Mouse (Mus musculus): ENCODE data around the gene Cplx2. TPM values are rescaled to one million over a fixed set of nuclear protein-coding genes. Genes with fewer than 3 reads are reported as not detected.

The Cplx2 gene
- polyA plus RNA-seq, 1 experiment, result 3.5 TPM

DNA sequence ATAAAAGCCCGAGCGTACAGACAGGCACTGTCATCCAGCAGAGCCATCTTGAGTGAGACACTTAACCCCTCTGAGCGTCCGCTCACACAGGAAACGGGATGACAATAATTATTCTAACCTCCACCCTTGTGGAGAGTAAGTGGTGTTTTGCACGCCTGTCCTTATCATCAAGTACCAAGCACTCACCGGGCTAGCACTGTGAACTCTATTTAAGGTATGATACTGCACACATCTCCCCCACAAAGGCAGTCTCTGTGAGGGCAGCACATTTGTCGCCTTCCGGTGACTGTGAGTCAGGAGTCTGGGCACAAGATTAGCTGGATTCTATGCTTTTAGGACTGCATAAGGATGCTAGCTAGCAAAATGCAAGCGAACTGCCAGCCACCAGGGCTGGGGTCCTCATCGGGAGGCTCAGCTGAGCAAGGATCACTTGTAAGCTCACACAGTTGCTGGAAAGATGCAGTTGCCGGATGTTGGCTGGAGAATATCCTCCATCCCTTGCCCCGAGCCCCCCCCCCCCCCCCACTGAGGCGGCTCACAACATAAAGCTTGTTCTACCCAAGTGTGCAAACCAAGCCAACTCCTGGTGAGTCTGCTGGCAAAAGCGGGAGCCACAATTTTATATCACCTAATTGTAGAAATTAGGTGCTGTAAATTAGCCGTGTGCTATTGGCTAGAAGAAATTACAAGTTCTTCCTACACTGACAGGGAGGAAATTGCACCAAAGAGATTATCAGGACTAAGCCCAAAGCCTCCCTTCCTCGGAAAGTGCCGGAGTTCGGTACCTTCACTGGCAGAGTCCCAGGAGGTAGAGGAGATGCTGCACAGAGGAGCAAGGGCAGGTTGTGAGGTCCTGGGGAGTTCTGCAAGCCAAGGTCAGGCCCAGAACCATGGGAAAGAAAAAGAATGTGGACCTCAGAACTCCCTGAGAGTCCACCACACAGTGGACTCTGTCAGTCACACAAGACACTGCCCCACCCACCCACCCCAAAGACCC lies 14.2 kb downstream of the Cplx2 start:
- DNase-seq (ENCODE audit: low read depth in 1 of 2, low spot score in 2 of 2), result no peak
- Histone ChIP-seq H3K4me3 (ENCODE audit: extremely low read depth, insufficient read depth, insufficient read length) (no peak overlapping the region), H3K27me3 (ENCODE audit: control insufficient read depth, insufficient read depth, low read length) (no peaks in the 10 kb centered on the region), H3K27ac (ENCODE audit: insufficient read depth, low read length) (no peak overlapping the region), H3K4me1 (ENCODE audit: control insufficient read depth, insufficient read depth, insufficient read length) (peaks cover 18% of the 10 kb centered on the region; the same call in 1 of the 2 replicates), H3K36me3 (ENCODE audit: control insufficient read depth, insufficient read depth, low read length) (no peaks in the 10 kb centered on the region)
- TF ChIP-seq CTCF (IDR thresholded peaks at IDR 0.05; ENCODE audit: extremely low read depth, insufficient read depth, insufficient read length, insufficient replicate concordance) (no peak), POLR2A (IDR thresholded peaks at IDR 0.05; ENCODE audit: low read depth, low read length) (no peak)
- 57% methylated on average over 19 of the region's 19 CpGs for WGBS

GRCm38 (mm10) chr13:54389971-54390564 lies 18.9 kb downstream of the Cplx2 start:
- no peaks in the 10 kb centered on the region for H3K27me3 ChIP-seq (ENCODE audit: control insufficient read depth, insufficient read depth, low read length)
- TF ChIP-seq CTCF (IDR thresholded peaks at IDR 0.05; ENCODE audit: extremely low read depth, insufficient read depth, insufficient read length, insufficient replicate concordance) (no peak), POLR2A (IDR thresholded peaks at IDR 0.05; ENCODE audit: low read depth, low read length) (no peak)
- no peaks in the 10 kb centered on the region for H3K36me3 ChIP-seq (ENCODE audit: control insufficient read depth, insufficient read depth, low read length)
- DNase-seq (ENCODE audit: low read depth in 1 of 2, low spot score in 2 of 2), result no peak
- 72% methylated on average over 8 of the region's 8 CpGs for WGBS
- no peak overlapping the region for H3K27ac ChIP-seq (ENCODE audit: insufficient read depth, low read length)
- H3K4me3 ChIP-seq (ENCODE audit: extremely low read depth, insufficient read depth, insufficient read length), result no peak overlapping the region
- no peaks in the 10 kb centered on the region for H3K4me1 ChIP-seq (ENCODE audit: control insufficient read depth, insufficient read depth, insufficient read length)

DNA sequence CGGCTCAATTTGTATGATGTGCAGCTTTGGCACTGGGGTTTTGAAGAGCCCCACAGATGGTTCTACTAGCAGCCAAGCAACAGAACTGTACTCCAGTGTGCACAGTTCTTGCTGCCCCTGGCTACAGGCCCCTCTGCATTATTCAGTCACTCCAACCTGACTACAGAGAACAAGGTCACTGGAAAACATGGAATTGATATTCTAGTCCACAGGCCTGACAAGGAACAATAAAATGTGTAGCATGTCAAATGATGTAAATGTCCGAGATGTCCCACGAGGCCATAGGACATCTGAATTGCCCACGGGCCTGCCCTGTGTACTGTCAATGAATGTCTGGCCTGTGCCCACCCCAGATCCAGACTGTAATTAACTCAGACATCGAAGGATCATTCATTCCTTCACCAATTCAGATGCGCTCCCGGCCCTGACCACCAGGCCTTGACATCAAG lies 19.4 kb downstream of the Cplx2 start:
- DNase-seq (ENCODE audit: low read depth in 1 of 2, low spot score in 2 of 2), result no peak
- TF ChIP-seq CTCF (IDR thresholded peaks at IDR 0.05; ENCODE audit: extremely low read depth, insufficient read depth, insufficient read length, insufficient replicate concordance), result no peak
- no peak for TF ChIP-seq POLR2A (IDR thresholded peaks at IDR 0.05; ENCODE audit: low read depth, low read length)
- H3K27ac ChIP-seq (ENCODE audit: insufficient read depth, low read length), result no peak overlapping the region
- no peaks in the 10 kb centered on the region for H3K36me3 ChIP-seq (ENCODE audit: control insufficient read depth, insufficient read depth, low read length)
- no peaks in the 10 kb centered on the region for H3K27me3 ChIP-seq (ENCODE audit: control insufficient read depth, insufficient read depth, low read length)
- WGBS, result 90% methylated on average over 7 of the region's 7 CpGs
- peaks cover under 1% of the 10 kb centered on the region; the same call in 1 of the 2 replicates for H3K4me1 ChIP-seq (ENCODE audit: control insufficient read depth, insufficient read depth, insufficient read length)
- H3K4me3 ChIP-seq (ENCODE audit: extremely low read depth, insufficient read depth, insufficient read length), result no peak overlapping the region

GRCm38 (mm10) chr13:54391313-54391712 lies 20.2 kb downstream of the Cplx2 start:
- WGBS, result 90% methylated on average over 4 of the region's 4 CpGs

GRCm38 (mm10) chr13:54397069-54397468 lies 25.9 kb downstream of the Cplx2 start:
- Histone ChIP-seq H3K4me3 (ENCODE audit: extremely low read depth, insufficient read depth, insufficient read length) (no peak overlapping the region), H3K27me3 (ENCODE audit: control insufficient read depth, insufficient read depth, low read length) (no peaks in the 10 kb centered on the region), H3K4me1 (ENCODE audit: control insufficient read depth, insufficient read depth, insufficient read length) (peaks cover 2% of the 10 kb centered on the region; the same call in 1 of the 2 replicates), H3K36me3 (ENCODE audit: control insufficient read depth, insufficient read depth, low read length) (no peaks in the 10 kb centered on the region), H3K27ac (ENCODE audit: insufficient read depth, low read length) (no peak overlapping the region)
- WGBS, result 73% methylated on average over 4 of the region's 4 CpGs
- DNase-seq (ENCODE audit: low read depth in 1 of 2, low spot score in 2 of 2), result no peak
- no peak for TF ChIP-seq CTCF (IDR thresholded peaks at IDR 0.05; ENCODE audit: extremely low read depth, insufficient read depth, insufficient read length, insufficient replicate concordance)
- no peak for TF ChIP-seq POLR2A (IDR thresholded peaks at IDR 0.05; ENCODE audit: low read depth, low read length)

More at GRCm38 (mm10) chr13:54391313-54391712, 20.2 kb downstream of the Cplx2 start:
- Histone ChIP-seq H3K27me3 (ENCODE audit: control insufficient read depth, insufficient read depth, low read length) (no peaks in the 10 kb centered on the region), H3K4me1 (ENCODE audit: control insufficient read depth, insufficient read depth, insufficient read length) (peaks cover 2% of the 10 kb centered on the region; the same call in 1 of the 2 replicates), H3K36me3 (ENCODE audit: control insufficient read depth, insufficient read depth, low read length) (no peaks in the 10 kb centered on the region), H3K4me3 (ENCODE audit: extremely low read depth, insufficient read depth, insufficient read length) (no peak overlapping the region), H3K27ac (ENCODE audit: insufficient read depth, low read length) (no peak overlapping the region)
- DNase-seq (ENCODE audit: low read depth in 1 of 2, low spot score in 2 of 2), result no peak
- TF ChIP-seq POLR2A (IDR thresholded peaks at IDR 0.05; ENCODE audit: low read depth, low read length), result no peak
- no peak for TF ChIP-seq CTCF (IDR thresholded peaks at IDR 0.05; ENCODE audit: extremely low read depth, insufficient read depth, insufficient read length, insufficient replicate concordance)

DNA sequence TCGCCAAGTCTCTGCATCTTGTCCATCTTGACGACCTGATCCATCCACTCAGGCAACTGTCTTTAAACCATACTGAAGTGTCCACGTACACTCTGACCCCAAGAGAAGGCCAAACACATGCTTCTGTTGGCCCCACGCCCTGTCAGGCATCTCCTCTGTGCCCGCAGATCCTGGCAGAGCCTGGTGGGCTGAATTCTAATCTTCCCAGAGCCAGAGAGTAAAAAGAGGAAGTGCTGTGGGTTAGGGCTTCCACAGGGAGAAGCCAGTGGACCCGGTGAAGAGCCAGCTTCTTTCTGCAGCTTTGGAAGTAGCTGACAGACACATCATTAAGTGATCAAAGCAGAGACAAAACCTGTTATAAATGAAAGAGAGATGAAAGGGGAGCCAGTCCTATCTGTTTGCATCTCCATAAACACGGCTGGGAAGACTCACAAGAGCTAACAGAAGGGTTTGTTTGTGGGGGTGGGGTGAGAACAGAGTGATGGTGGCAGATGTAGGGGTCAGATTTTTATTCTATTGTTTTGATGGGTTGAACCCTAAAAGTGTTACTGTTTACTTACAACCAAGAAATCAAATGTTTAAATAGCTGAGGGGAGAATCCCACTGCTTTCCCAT lies 29.5 kb downstream of the Cplx2 start:
- WGBS, result 50% methylated on average over 7 of the region's 7 CpGs
- H3K36me3 ChIP-seq (ENCODE audit: control insufficient read depth, insufficient read depth, low read length), result no peaks in the 10 kb centered on the region
- DNase-seq (ENCODE audit: low read depth in 1 of 2, low spot score in 2 of 2), result no peak
- H3K27me3 ChIP-seq (ENCODE audit: control insufficient read depth, insufficient read depth, low read length), result no peaks in the 10 kb centered on the region
- H3K4me3 ChIP-seq (ENCODE audit: extremely low read depth, insufficient read depth, insufficient read length), result no peak overlapping the region
- TF ChIP-seq POLR2A (IDR thresholded peaks at IDR 0.05; ENCODE audit: low read depth, low read length), result no peak
- TF ChIP-seq CTCF (IDR thresholded peaks at IDR 0.05; ENCODE audit: extremely low read depth, insufficient read depth, insufficient read length, insufficient replicate concordance), result no peak
- H3K4me1 ChIP-seq (ENCODE audit: control insufficient read depth, insufficient read depth, insufficient read length), result peaks cover under 1% of the 10 kb centered on the region; the same call in 1 of the 2 replicates
- no peak overlapping the region for H3K27ac ChIP-seq (ENCODE audit: insufficient read depth, low read length)

All from spleen, adult 2 months (tissue).